Mouse (Mus musculus): ENCODE measurements around the gene Gm20388. TPM values are rescaled to one million over a fixed set of nuclear protein-coding genes. Genes with fewer than 3 reads are reported as not detected.

The Gm20388 gene
- polyA plus RNA-seq, 1 experiment: 0.36 TPM

- peaks cover 6% of the 10 kb centered on the region for H3K9me3 ChIP-seq (ENCODE audit: control insufficient read depth, low read length)
- peaks cover 18% of the 10 kb centered on the region for H3K27me3 ChIP-seq (ENCODE audit: control insufficient read depth)
- no peaks in the 10 kb centered on the region for H3K36me3 ChIP-seq (ENCODE audit: control insufficient read depth)
- no peak for TF ChIP-seq GATA1 (IDR thresholded peaks at IDR 0.05; ENCODE audit: low read length)
- TF ChIP-seq TAL1 (IDR thresholded peaks at IDR 0.05; ENCODE audit: low read length): no peak
- H3K4me1 ChIP-seq (ENCODE audit: control insufficient read depth): peaks cover 17% of the 10 kb centered on the region
- H3K4me3 ChIP-seq (replicated peaks): no peak overlapping the region
Observed at GRCm38 (mm10) chr8:123136287-123136686, 3225.6 kb downstream of the Gm20388 start.

- Histone ChIP-seq H3K27me3 (ENCODE audit: control insufficient read depth) (peaks cover 15% of the 10 kb centered on the region), H3K9me3 (ENCODE audit: control insufficient read depth, low read length) (peaks cover 6% of the 10 kb centered on the region), H3K36me3 (ENCODE audit: control insufficient read depth) (no peaks in the 10 kb centered on the region), H3K4me3 (replicated peaks) (no peak overlapping the region), H3K4me1 (ENCODE audit: control insufficient read depth) (peaks cover 18% of the 10 kb centered on the region)
- no peak for TF ChIP-seq TAL1 (IDR thresholded peaks at IDR 0.05; ENCODE audit: low read length)
- no peak for TF ChIP-seq GATA1 (IDR thresholded peaks at IDR 0.05; ENCODE audit: low read length)
Observed at GRCm38 (mm10) chr8:123137645-123138077, 3227.0 kb downstream of the Gm20388 start.

GRCm38 (mm10) chr8:123138741-123139140 lies 3228.1 kb downstream of the Gm20388 start:
- peaks cover 9% of the 10 kb centered on the region for H3K27me3 ChIP-seq (ENCODE audit: control insufficient read depth)
- H3K36me3 ChIP-seq (ENCODE audit: control insufficient read depth): no peaks in the 10 kb centered on the region
- peaks cover 18% of the 10 kb centered on the region for H3K4me1 ChIP-seq (ENCODE audit: control insufficient read depth)
- no peaks in the 10 kb centered on the region for H3K9me3 ChIP-seq (ENCODE audit: control insufficient read depth, low read length)
- H3K4me3 ChIP-seq (replicated peaks): no peak overlapping the region
- TF ChIP-seq GATA1 (IDR thresholded peaks at IDR 0.05; ENCODE audit: low read length) (no peak), TAL1 (IDR thresholded peaks at IDR 0.05; ENCODE audit: low read length) (no peak)

GRCm38 (mm10) chr8:123141741-123142462 lies 3231.3 kb downstream of the Gm20388 start:
- H3K4me3 ChIP-seq (replicated peaks): no peak overlapping the region
- peaks cover 3% of the 10 kb centered on the region; the same call in 1 of the 2 replicates for H3K27me3 ChIP-seq (ENCODE audit: control insufficient read depth)
- H3K4me1 ChIP-seq (ENCODE audit: control insufficient read depth): peaks cover 18% of the 10 kb centered on the region
- no peaks in the 10 kb centered on the region for H3K9me3 ChIP-seq (ENCODE audit: control insufficient read depth, low read length)
- no peak for TF ChIP-seq GATA1 (IDR thresholded peaks at IDR 0.05; ENCODE audit: low read length)
- TF ChIP-seq TAL1 (IDR thresholded peaks at IDR 0.05; ENCODE audit: low read length): no peak
- H3K36me3 ChIP-seq (ENCODE audit: control insufficient read depth): no peaks in the 10 kb centered on the region

- Histone ChIP-seq H3K4me1 (ENCODE audit: control insufficient read depth) (peaks cover 10% of the 10 kb centered on the region), H3K4me3 (replicated peaks) (no peak overlapping the region), H3K36me3 (ENCODE audit: control insufficient read depth) (no peaks in the 10 kb centered on the region), H3K9me3 (ENCODE audit: control insufficient read depth, low read length) (no peaks in the 10 kb centered on the region; the same call in 1 of the 2 replicates), H3K27me3 (ENCODE audit: control insufficient read depth) (peaks cover 18% of the 10 kb centered on the region)
- no peak for TF ChIP-seq TAL1 (IDR thresholded peaks at IDR 0.05; ENCODE audit: low read length)
- TF ChIP-seq GATA1 (IDR thresholded peaks at IDR 0.05; ENCODE audit: low read length): no peak
Observed at GRCm38 (mm10) chr8:123145279-123145678, 3234.6 kb downstream of the Gm20388 start.

- Histone ChIP-seq H3K4me1 (ENCODE audit: control insufficient read depth) (peaks cover 1% of the 10 kb centered on the region; the same call in 1 of the 2 replicates), H3K9me3 (ENCODE audit: control insufficient read depth, low read length) (no peaks in the 10 kb centered on the region; the same call in 1 of the 2 replicates), H3K4me3 (replicated peaks) (no peak overlapping the region), H3K36me3 (ENCODE audit: control insufficient read depth) (no peaks in the 10 kb centered on the region), H3K27me3 (ENCODE audit: control insufficient read depth) (peaks cover 26% of the 10 kb centered on the region)
- no peak for TF ChIP-seq GATA1 (IDR thresholded peaks at IDR 0.05; ENCODE audit: low read length)
- no peak for TF ChIP-seq TAL1 (IDR thresholded peaks at IDR 0.05; ENCODE audit: low read length)
Observed at GRCm38 (mm10) chr8:123146390-123146789, 3235.7 kb downstream of the Gm20388 start.

- TF ChIP-seq TAL1 (IDR thresholded peaks at IDR 0.05; ENCODE audit: low read length) (no peak), GATA1 (IDR thresholded peaks at IDR 0.05; ENCODE audit: low read length) (no peak)
- Histone ChIP-seq H3K4me1 (ENCODE audit: control insufficient read depth) (peaks cover 17% of the 10 kb centered on the region), H3K36me3 (ENCODE audit: control insufficient read depth) (no peaks in the 10 kb centered on the region; the same call in 1 of the 2 replicates), H3K4me3 (replicated peaks) (no peak overlapping the region), H3K9me3 (ENCODE audit: control insufficient read depth, low read length) (no peaks in the 10 kb centered on the region; the same call in 1 of the 2 replicates), H3K27me3 (ENCODE audit: control insufficient read depth) (peaks cover 43% of the 10 kb centered on the region)
Observed at GRCm38 (mm10) chr8:123150737-123151171, 3240.1 kb downstream of the Gm20388 start.

GRCm38 (mm10) chr8:123155177-123155576 lies 3244.5 kb downstream of the Gm20388 start:
- Histone ChIP-seq H3K27me3 (ENCODE audit: control insufficient read depth) (peaks cover 32% of the 10 kb centered on the region), H3K4me3 (replicated peaks) (no peak overlapping the region), H3K4me1 (ENCODE audit: control insufficient read depth) (peaks cover 47% of the 10 kb centered on the region), H3K9me3 (ENCODE audit: control insufficient read depth, low read length) (no peaks in the 10 kb centered on the region), H3K36me3 (ENCODE audit: control insufficient read depth) (no peaks in the 10 kb centered on the region; the same call in 1 of the 2 replicates)
- TF ChIP-seq TAL1 (IDR thresholded peaks at IDR 0.05; ENCODE audit: low read length) (no peak), GATA1 (IDR thresholded peaks at IDR 0.05; ENCODE audit: low read length) (no peak)

GRCm38 (mm10) chr8:123156070-123156773 lies 3245.6 kb downstream of the Gm20388 start:
- peak; percentile 48; the same call in 2 of the 3 replicates for TF ChIP-seq TAL1 (IDR thresholded peaks at IDR 0.05; ENCODE audit: low read length)
- peak; percentile 19; the same call in 1 of the 2 replicates for TF ChIP-seq GATA1 (IDR thresholded peaks at IDR 0.05; ENCODE audit: low read length)
- Histone ChIP-seq H3K4me3 (replicated peaks) (peak overlapping the region; percentile 28), H3K36me3 (ENCODE audit: control insufficient read depth) (no peaks in the 10 kb centered on the region; the same call in 1 of the 2 replicates), H3K9me3 (ENCODE audit: control insufficient read depth, low read length) (no peaks in the 10 kb centered on the region), H3K4me1 (ENCODE audit: control insufficient read depth) (peaks cover 47% of the 10 kb centered on the region), H3K27me3 (ENCODE audit: control insufficient read depth) (peaks cover 29% of the 10 kb centered on the region)

Measured in erythroblast, embryonic 14.5 days (primary cell).